Mouse (Mus musculus) erythroblast, embryonic 14.5 days (primary cell): ENCODE results near the gene Tti1.

Source experiments
- GATA1 ChIP-seq: IDR thresholded peaks from 2 replicates; pipeline ENCODE4 v1.6.1; 2012; ENCODE audit warnings: low read length, inconsistent platforms, mixed read lengths
- TAL1 ChIP-seq: IDR thresholded peaks from 3 replicates; pipeline ENCODE4 v1.6.1; 2012; ENCODE audit warnings: low read length, inconsistent platforms, mixed read lengths

GRCm38 (mm10) chr2:158067260-158067824 is 39.1 kb upstream of the Tti1 start:
- no peak for TF ChIP-seq TAL1
- no peak for TF ChIP-seq GATA1
